Mouse (Mus musculus): Measurements from ENCODE around the gene Cd101. TPM values are rescaled to one million over a fixed set of nuclear protein-coding genes. Genes with fewer than 3 reads are reported as not detected.

Gene Cd101
- polyA plus RNA-seq, 1 experiment from 2014 or later, result 0.06 TPM

DNA sequence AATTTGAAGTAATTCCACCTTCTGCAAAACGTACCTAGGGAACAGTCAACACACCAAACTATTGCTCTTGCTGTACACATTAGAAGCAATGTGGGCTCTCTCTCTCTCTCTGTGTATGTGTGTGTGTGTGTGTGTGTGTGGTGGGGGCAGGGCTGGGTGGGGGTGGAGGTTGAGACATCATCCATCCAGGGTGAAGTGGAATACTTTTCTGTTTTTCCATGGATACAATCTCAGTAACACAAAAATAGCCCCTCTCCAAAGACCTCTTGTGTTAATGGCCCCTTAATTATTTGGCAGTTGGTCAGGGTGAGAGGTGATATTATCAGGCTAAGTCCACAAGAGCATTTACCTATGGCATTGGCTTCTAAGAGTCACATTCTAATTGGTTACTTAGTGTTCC, 2.6 kb downstream of the Cd101 start:
- Histone ChIP-seq H3K36me3 (ENCODE audit: insufficient read depth, low read length) (no peaks in the 10 kb centered on the region), H3K4me3 (ENCODE audit: low read length) (no peak overlapping the region), H3K4me1 (ENCODE audit: insufficient read depth, low read length) (peaks cover 7% of the 10 kb centered on the region), H3K9me3 (ENCODE audit: low read length) (no peaks in the 10 kb centered on the region), H3K27ac (ENCODE audit: low read length) (no peak overlapping the region), H3K9ac (replicated peaks; ENCODE audit: low read length) (no peak overlapping the region), H3K4me2 (replicated peaks; ENCODE audit: low read depth, low read length) (no peak overlapping the region), H3K27me3 (ENCODE audit: insufficient read depth, low read length) (no peaks in the 10 kb centered on the region)
- 81% methylated on average over 1 of the region's 1 CpGs for WGBS
- no peak for ATAC-seq (ENCODE audit: low FRiP score, low TSS enrichment)

DNA sequence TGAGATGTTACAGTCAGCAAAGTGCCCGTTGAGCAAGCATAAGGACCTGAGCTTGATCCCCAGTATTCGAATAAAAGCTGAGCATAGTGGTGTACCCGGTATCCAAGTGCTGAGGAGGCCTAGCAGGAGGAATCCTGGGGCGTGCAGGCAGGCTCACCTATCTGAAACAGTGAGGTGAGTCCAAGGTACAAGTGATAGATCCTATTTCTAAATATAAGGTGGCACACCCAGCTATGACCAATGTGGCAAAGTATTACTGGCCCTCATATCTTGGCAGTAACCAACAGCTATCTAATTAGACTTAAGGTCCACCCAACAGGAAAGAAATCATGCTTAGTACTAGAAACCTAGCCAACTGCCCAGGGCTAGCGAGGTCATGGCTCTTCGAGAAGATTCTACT, 6.4 kb downstream of the Cd101 start:
- Histone ChIP-seq H3K4me1 (ENCODE audit: insufficient read depth, low read length) (no peaks in the 10 kb centered on the region), H3K9ac (replicated peaks; ENCODE audit: low read length) (no peak overlapping the region), H3K4me2 (replicated peaks; ENCODE audit: low read depth, low read length) (no peak overlapping the region), H3K9me3 (ENCODE audit: low read length) (no peaks in the 10 kb centered on the region), H3K27ac (ENCODE audit: low read length) (no peak overlapping the region), H3K27me3 (ENCODE audit: insufficient read depth, low read length) (no peaks in the 10 kb centered on the region), H3K36me3 (ENCODE audit: insufficient read depth, low read length) (no peaks in the 10 kb centered on the region), H3K4me3 (ENCODE audit: low read length) (no peak overlapping the region)
- no peak for ATAC-seq (ENCODE audit: low FRiP score, low TSS enrichment)
- 91% methylated on average over 6 of the region's 6 CpGs for WGBS

DNA sequence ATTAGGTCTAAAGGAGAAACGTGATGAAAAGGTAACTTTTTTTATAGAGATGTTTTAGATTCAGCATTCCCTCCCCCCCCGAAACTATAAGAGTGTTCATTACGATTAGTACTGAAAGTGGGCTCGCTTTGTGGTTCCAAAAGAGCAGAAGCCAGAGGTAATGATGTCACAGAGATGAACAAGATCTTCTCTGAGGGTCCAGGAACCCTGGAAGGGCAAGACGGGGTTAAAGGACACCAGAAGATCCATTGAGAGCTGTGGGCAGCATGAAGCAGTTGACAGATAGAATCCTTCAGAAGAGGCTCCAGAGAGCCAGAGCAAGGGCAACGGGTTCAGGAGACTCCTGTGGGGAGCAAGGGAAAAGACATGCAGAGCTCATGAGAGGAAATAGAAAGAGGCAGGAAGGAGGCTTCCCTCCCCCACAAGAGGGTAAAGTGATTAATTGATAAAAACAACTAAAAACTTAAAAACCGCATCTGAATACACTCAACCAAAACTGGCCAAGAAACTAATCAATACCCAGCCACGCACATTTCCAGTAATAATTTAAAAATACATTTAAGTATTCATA, 7.8 kb downstream of the Cd101 start:
- Histone ChIP-seq H3K4me3 (ENCODE audit: low read length) (no peak overlapping the region), H3K9ac (replicated peaks; ENCODE audit: low read length) (no peak overlapping the region), H3K4me2 (replicated peaks; ENCODE audit: low read depth, low read length) (no peak overlapping the region), H3K27ac (ENCODE audit: low read length) (no peak overlapping the region), H3K9me3 (ENCODE audit: low read length) (no peaks in the 10 kb centered on the region), H3K27me3 (ENCODE audit: insufficient read depth, low read length) (no peaks in the 10 kb centered on the region), H3K36me3 (ENCODE audit: insufficient read depth, low read length) (no peaks in the 10 kb centered on the region), H3K4me1 (ENCODE audit: insufficient read depth, low read length) (no peaks in the 10 kb centered on the region)
- no peak for ATAC-seq (ENCODE audit: low FRiP score, low TSS enrichment)
- WGBS, result 76% methylated on average over 8 of the region's 8 CpGs

DNA sequence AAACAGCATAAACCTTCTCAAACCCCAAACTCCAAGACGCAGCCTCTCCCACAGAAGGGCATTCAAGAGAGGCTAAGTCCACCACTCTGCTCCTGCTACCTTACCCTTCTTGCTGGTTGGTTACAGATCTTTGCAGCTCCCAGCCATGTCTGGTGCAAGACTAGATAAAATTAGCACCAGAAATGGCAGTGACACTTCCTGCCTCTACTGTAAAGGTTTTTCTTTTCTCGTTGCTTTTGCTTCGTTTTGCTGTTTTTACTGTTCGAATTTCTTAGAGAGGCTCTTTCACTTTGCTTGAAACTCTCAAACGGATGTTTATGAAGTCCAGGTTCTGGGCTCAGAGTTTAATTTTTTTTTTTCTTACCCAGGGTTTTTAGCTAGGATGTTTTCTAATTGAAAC, 8.3 kb downstream of the Cd101 start:
- peaks cover under 1% of the 10 kb centered on the region; the same call in 1 of the 2 replicates for H3K4me1 ChIP-seq (ENCODE audit: insufficient read depth, low read length)
- no peak overlapping the region for H3K4me3 ChIP-seq (ENCODE audit: low read length)
- H3K36me3 ChIP-seq (ENCODE audit: insufficient read depth, low read length), result no peaks in the 10 kb centered on the region
- no peak overlapping the region for H3K4me2 ChIP-seq (replicated peaks; ENCODE audit: low read depth, low read length)
- H3K27me3 ChIP-seq (ENCODE audit: insufficient read depth, low read length), result no peaks in the 10 kb centered on the region
- no peak overlapping the region for H3K27ac ChIP-seq (ENCODE audit: low read length)
- no peak for ATAC-seq (ENCODE audit: low FRiP score, low TSS enrichment)
- no peak overlapping the region for H3K9ac ChIP-seq (replicated peaks; ENCODE audit: low read length)
- WGBS, result 79% methylated on average over 5 of the region's 5 CpGs
- H3K9me3 ChIP-seq (ENCODE audit: low read length), result no peaks in the 10 kb centered on the region

DNA sequence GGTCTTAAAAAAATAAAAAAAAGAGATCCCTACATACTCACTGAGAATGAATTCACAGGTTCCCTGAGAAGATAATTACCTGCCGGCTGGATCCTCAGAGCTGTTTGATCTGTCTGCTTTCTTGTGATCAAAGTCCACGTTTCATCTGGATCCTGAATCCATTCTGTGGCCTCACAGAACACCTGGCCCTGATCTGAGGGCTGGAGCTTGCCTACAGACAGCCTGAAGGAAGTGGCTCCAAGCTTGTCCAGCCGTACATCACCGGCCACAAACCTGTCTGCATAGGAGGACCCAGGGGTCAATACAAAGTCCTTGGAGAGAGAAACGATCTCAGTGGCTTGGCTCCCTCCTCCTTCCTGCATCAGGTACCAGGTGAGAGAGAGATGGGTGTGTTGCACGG, 10.9 kb downstream of the Cd101 start:
- H3K27ac ChIP-seq (ENCODE audit: low read length), result no peak overlapping the region
- WGBS, result 57% methylated on average over 6 of the region's 6 CpGs
- no peak overlapping the region for H3K4me3 ChIP-seq (ENCODE audit: low read length)
- H3K9me3 ChIP-seq (ENCODE audit: low read length), result no peaks in the 10 kb centered on the region
- no peak overlapping the region for H3K4me2 ChIP-seq (replicated peaks; ENCODE audit: low read depth, low read length)
- H3K36me3 ChIP-seq (ENCODE audit: insufficient read depth, low read length), result no peaks in the 10 kb centered on the region
- peaks cover 12% of the 10 kb centered on the region for H3K4me1 ChIP-seq (ENCODE audit: insufficient read depth, low read length)
- no peak overlapping the region for H3K9ac ChIP-seq (replicated peaks; ENCODE audit: low read length)
- ATAC-seq (ENCODE audit: low FRiP score, low TSS enrichment), result no peak
- H3K27me3 ChIP-seq (ENCODE audit: insufficient read depth, low read length), result no peaks in the 10 kb centered on the region

DNA sequence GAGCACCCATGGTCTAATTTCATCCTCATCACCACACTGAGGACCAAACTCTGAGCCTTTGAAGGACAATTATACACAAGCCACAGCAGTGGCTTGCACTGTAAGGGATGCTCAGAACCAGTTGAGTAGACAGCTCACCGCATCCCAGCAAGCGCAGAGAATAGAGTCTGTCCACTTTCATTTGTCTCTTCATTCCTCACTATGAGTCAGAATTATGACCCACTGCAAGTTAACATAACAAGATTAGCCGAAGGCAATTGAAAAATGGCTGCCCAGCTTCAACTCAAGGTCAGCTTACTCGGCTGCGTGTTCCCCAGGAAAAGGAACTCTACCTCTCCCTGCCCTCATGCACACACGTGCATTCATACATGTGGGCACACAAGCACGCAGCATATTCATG, 13.3 kb downstream of the Cd101 start:
- no peak overlapping the region for H3K4me2 ChIP-seq (replicated peaks; ENCODE audit: low read depth, low read length)
- H3K9me3 ChIP-seq (ENCODE audit: low read length), result no peaks in the 10 kb centered on the region
- no peak overlapping the region for H3K27ac ChIP-seq (ENCODE audit: low read length)
- 84% methylated on average over 7 of the region's 7 CpGs for WGBS
- peaks cover 14% of the 10 kb centered on the region for H3K4me1 ChIP-seq (ENCODE audit: insufficient read depth, low read length)
- no peaks in the 10 kb centered on the region for H3K27me3 ChIP-seq (ENCODE audit: insufficient read depth, low read length)
- no peak overlapping the region for H3K4me3 ChIP-seq (ENCODE audit: low read length)
- ATAC-seq (ENCODE audit: low FRiP score, low TSS enrichment), result no peak
- H3K9ac ChIP-seq (replicated peaks; ENCODE audit: low read length), result no peak overlapping the region
- H3K36me3 ChIP-seq (ENCODE audit: insufficient read depth, low read length), result no peaks in the 10 kb centered on the region

DNA sequence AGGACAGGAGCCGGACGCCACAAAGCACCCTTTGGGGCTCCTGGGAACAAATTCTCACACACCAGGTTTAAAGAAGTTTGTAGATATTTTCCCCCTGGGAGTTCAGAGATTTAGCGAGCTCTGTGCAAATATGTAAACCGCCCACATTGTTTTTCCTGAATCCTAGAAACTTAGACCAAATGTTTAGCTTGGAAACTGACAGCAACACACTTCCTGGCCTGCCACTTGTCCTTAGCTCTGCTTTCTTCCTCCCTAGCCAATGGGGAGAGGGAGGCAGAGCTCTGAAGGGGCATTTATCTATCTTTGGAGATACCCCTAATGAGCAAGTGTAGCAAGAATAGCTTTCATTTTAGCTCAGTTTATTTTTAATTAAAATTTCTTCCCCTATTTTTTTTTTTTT, 14.1 kb downstream of the Cd101 start:
- WGBS, result 41% methylated on average over 4 of the region's 4 CpGs

DNA sequence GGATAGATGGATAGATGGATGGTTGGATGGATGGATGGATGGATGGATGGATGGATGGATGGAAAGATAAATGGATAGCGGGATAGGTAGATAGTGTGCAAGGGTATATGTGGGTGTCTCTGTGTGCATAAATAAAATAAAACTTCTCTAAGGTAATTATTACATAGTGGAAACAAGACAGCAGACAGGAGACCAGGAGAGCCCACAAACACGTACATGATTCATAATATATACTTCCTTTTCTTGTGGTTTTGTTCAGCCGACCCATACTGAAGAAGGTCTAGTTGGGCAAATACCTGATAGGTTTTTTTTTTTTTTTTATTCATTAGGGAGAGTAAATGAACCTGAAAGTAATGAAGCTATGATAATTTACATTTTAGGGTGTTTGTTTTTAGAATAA, 15.8 kb downstream of the Cd101 start:
- WGBS, result 86% methylated on average over 3 of the region's 3 CpGs
- Histone ChIP-seq H3K36me3 (ENCODE audit: insufficient read depth, low read length) (no peaks in the 10 kb centered on the region), H3K4me1 (ENCODE audit: insufficient read depth, low read length) (peaks cover 14% of the 10 kb centered on the region), H3K9ac (replicated peaks; ENCODE audit: low read length) (no peak overlapping the region), H3K27me3 (ENCODE audit: insufficient read depth, low read length) (no peaks in the 10 kb centered on the region), H3K4me2 (replicated peaks; ENCODE audit: low read depth, low read length) (no peak overlapping the region), H3K9me3 (ENCODE audit: low read length) (no peaks in the 10 kb centered on the region), H3K27ac (ENCODE audit: low read length) (no peak overlapping the region), H3K4me3 (ENCODE audit: low read length) (no peak overlapping the region)
- ATAC-seq (ENCODE audit: low FRiP score, low TSS enrichment), result no peak

More for the DNA sequence above, 14.1 kb downstream of the Cd101 start:
- Histone ChIP-seq H3K4me1 (ENCODE audit: insufficient read depth, low read length) (peaks cover 14% of the 10 kb centered on the region), H3K4me2 (replicated peaks; ENCODE audit: low read depth, low read length) (no peak overlapping the region), H3K36me3 (ENCODE audit: insufficient read depth, low read length) (no peaks in the 10 kb centered on the region), H3K27ac (ENCODE audit: low read length) (0 out of 2 replicates have a peak overlapping the region, but pooled peaks have one; percentile 29), H3K9ac (replicated peaks; ENCODE audit: low read length) (no peak overlapping the region), H3K27me3 (ENCODE audit: insufficient read depth, low read length) (no peaks in the 10 kb centered on the region), H3K9me3 (ENCODE audit: low read length) (no peaks in the 10 kb centered on the region), H3K4me3 (ENCODE audit: low read length) (no peak overlapping the region)
- no peak for ATAC-seq (ENCODE audit: low FRiP score, low TSS enrichment)

DNA sequence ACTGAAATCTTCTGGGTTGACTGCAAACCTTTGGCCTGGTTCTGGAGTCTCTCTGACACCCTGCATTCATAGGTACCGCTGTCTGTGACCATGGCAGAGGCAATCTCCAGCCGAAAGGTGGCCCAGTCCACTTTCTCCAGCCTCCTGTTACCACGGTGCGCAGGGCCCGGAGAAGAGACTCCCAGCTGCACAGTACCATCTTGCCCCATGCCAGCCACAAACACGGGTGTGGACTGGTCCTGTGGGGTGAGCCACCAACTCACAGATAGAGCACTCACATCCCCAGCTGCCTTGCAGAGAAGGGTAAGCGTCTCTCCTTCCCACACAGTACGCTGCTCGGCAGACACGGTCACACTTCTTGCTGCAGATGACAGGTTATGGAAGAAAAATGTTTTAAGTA, 16.4 kb downstream of the Cd101 start:
- no peak overlapping the region for H3K4me2 ChIP-seq (replicated peaks; ENCODE audit: low read depth, low read length)
- no peaks in the 10 kb centered on the region for H3K36me3 ChIP-seq (ENCODE audit: insufficient read depth, low read length)
- no peak overlapping the region for H3K27ac ChIP-seq (ENCODE audit: low read length)
- no peaks in the 10 kb centered on the region for H3K9me3 ChIP-seq (ENCODE audit: low read length)
- WGBS, result 91% methylated on average over 10 of the region's 10 CpGs
- H3K9ac ChIP-seq (replicated peaks; ENCODE audit: low read length), result no peak overlapping the region
- H3K4me1 ChIP-seq (ENCODE audit: insufficient read depth, low read length), result peaks cover 14% of the 10 kb centered on the region
- H3K4me3 ChIP-seq (ENCODE audit: low read length), result no peak overlapping the region
- no peaks in the 10 kb centered on the region for H3K27me3 ChIP-seq (ENCODE audit: insufficient read depth, low read length)
- ATAC-seq (ENCODE audit: low FRiP score, low TSS enrichment), result no peak

DNA sequence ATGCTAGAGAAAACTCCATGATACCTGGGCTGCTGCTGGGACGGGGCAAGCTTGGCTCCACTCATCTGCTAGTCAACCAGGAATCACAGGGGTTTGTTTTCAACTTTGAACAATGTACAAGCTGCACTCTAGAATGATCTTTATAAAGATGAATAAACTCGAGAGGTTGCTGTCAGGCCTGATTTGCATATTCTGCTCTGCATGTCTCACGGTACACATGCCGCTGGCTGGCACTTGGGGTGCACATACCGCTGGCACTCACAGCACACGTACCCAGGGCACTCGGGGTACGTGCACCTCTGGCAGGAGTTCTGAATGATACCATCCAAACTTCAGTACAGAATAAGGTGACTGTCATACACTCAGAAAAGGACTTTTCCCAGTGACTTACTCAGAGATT, 16.8 kb downstream of the Cd101 start:
- Histone ChIP-seq H3K27me3 (ENCODE audit: insufficient read depth, low read length) (no peaks in the 10 kb centered on the region), H3K4me2 (replicated peaks; ENCODE audit: low read depth, low read length) (no peak overlapping the region), H3K4me3 (ENCODE audit: low read length) (no peak overlapping the region), H3K36me3 (ENCODE audit: insufficient read depth, low read length) (no peaks in the 10 kb centered on the region), H3K4me1 (ENCODE audit: insufficient read depth, low read length) (peaks cover 14% of the 10 kb centered on the region), H3K9ac (replicated peaks; ENCODE audit: low read length) (no peak overlapping the region), H3K27ac (ENCODE audit: low read length) (no peak overlapping the region), H3K9me3 (ENCODE audit: low read length) (no peaks in the 10 kb centered on the region)
- 86% methylated on average over 8 of the region's 8 CpGs for WGBS
- ATAC-seq (ENCODE audit: low FRiP score, low TSS enrichment), result no peak
